In genomic region chr11:22859301-22859632, GRCm38 (mm10) we compare ENCODE assay signal across 8 mouse cellular contexts. TPM values are rescaled to one million over a fixed set of nuclear protein-coding genes. Genes with fewer than 3 reads are reported as not detected.
DNase-seq lines count a peak whose midpoint lies in the region; ATAC-seq and TF ChIP-seq lines count a peak whose summit lies in the region.

No protein-coding gene starts in this region.

- in situ Hi-C loops in Patski (cut with MboI; ENCODE audit: low pct_unique_long_range_greater_than_20kb): loop anchor here (10.0 kb wide), 1 partner anchor 164 kb away; no protein-coding TSS in a partner anchor

- peaks cover 42% of the 10 kb centered on the region for H3K27me3 ChIP-seq in kidney, embryonic 15.5 days
- H3K27me3 ChIP-seq in Patski: no peaks in the 10 kb centered on the region
- peaks cover 39% of the 10 kb centered on the region for H3K27me3 ChIP-seq in forebrain, embryonic 14.5 days (replicated peaks; ENCODE audit: control insufficient read depth, insufficient read depth, low read length)
- no peaks in the 10 kb centered on the region for H3K27me3 ChIP-seq in liver, embryonic 14.5 days (ENCODE audit: control insufficient read depth, insufficient read depth, low read length)

- peak overlapping the region; percentile 84 for H3K4me3 ChIP-seq in kidney, embryonic 15.5 days (replicated peaks)
- H3K4me3 ChIP-seq in forebrain, embryonic 14.5 days (ENCODE audit: low read depth, low read length): peak overlapping the region; percentile 68
- H3K4me3 ChIP-seq in liver, embryonic 14.5 days (ENCODE audit: insufficient read depth in 1 of 2, low read depth in 2 of 2, low read length in 2 of 2): peak overlapping the region; percentile 67 to 79

- no peaks in the 10 kb centered on the region for H3K36me3 ChIP-seq in kidney, embryonic 15.5 days
- no peaks in the 10 kb centered on the region for H3K36me3 ChIP-seq in forebrain, embryonic 14.5 days (ENCODE audit: control insufficient read depth, insufficient read depth, low read length)
- no peaks in the 10 kb centered on the region for H3K36me3 ChIP-seq in liver, embryonic 14.5 days (replicated peaks; ENCODE audit: control insufficient read depth, insufficient read depth, low read depth)

- no peaks in the 10 kb centered on the region for H3K9me3 ChIP-seq in kidney, embryonic 15.5 days (replicated peaks)
- no peaks in the 10 kb centered on the region for H3K9me3 ChIP-seq in forebrain, embryonic 14.5 days (replicated peaks; ENCODE audit: control insufficient read depth, low read length)
- H3K9me3 ChIP-seq in liver, embryonic 14.5 days (ENCODE audit: control insufficient read depth, low read length): no peaks in the 10 kb centered on the region

- no peak for TF ChIP-seq EP300 in liver, embryonic 14.5 days (IDR thresholded peaks at IDR 0.05; ENCODE audit: low read depth)

- POLR2A ChIA-PET in Patski (lab: Charles Lee): interaction anchor here (0.9 to 1.4 kb wide), 4 partner anchors 12 to 167 kb away, joined by 3 read pairs; no protein-coding TSS in a partner anchor

- CTCF ChIA-PET in Patski (lab: Charles Lee): interaction anchor here (1.1 to 1.3 kb wide), 3 partner anchors 9 to 97 kb away, joined by 3 to 6 read pairs (median 3); no protein-coding TSS in a partner anchor

- peak overlapping the region; percentile 76 for H3K9ac ChIP-seq in kidney, embryonic 15.5 days
- peak overlapping the region; percentile 64 for H3K9ac ChIP-seq in forebrain, embryonic 14.5 days (ENCODE audit: low read length)
- peak overlapping the region; percentile 67 for H3K9ac ChIP-seq in liver, embryonic 14.5 days (replicated peaks)

- H3K27ac ChIP-seq in kidney, embryonic 15.5 days: peak overlapping the region; percentile 90
- no peak overlapping the region for H3K27ac ChIP-seq in forebrain, embryonic 14.5 days (ENCODE audit: low read depth, low read length)
- peak overlapping the region; percentile 44 for H3K27ac ChIP-seq in liver, embryonic 14.5 days

- WGBS in kidney, embryonic 15.5 days: 0% methylated on average over 35 of the region's 41 CpGs
- whole genome bisulfite sequencing in forebrain, embryonic 14.5 days: under 1% methylated on average over 21 of the region's 41 CpGs
- under 1% methylated on average over 23 of the region's 41 CpGs for WGBS in liver, embryonic 14.5 days (ENCODE audit: insufficient replicate concordance)

- no peak for TF ChIP-seq CTCF in Patski (IDR thresholded peaks at IDR 0.05)
- no peak for TF ChIP-seq CTCF in liver, embryonic 14.5 days (IDR thresholded peaks at IDR 0.05; ENCODE audit: low read depth)

- peaks cover 27% of the 10 kb centered on the region for H3K4me1 ChIP-seq in kidney, embryonic 15.5 days
- H3K4me1 ChIP-seq in forebrain, embryonic 14.5 days (ENCODE audit: control insufficient read depth, insufficient read depth, low read length): peaks cover 18% of the 10 kb centered on the region
- peaks cover 11 to 19% of the 10 kb centered on the region in 2 experiments for H3K4me1 ChIP-seq in liver, embryonic 14.5 days (replicated peaks; ENCODE audit: control insufficient read depth in 2 of 2, insufficient read depth in 2 of 2, low read length in 1 of 2)

- H3K4me2 ChIP-seq in kidney, embryonic 15.5 days: peak overlapping the region; percentile 87
- H3K4me2 ChIP-seq in forebrain, embryonic 14.5 days (ENCODE audit: low read length): peak overlapping the region; percentile 77
- H3K4me2 ChIP-seq in liver, embryonic 14.5 days (ENCODE audit: low read depth): peak overlapping the region; percentile 93

- no peak for DNase-seq in kidney, postnatal 10 days
- DNase-seq in Patski (ENCODE audit: low read depth, low spot score): no peak
- DNase-seq in forebrain, embryonic 14.5 days (ENCODE audit: low spot score): no peak
- no peak for DNase-seq in liver, embryonic 14.5 days (ENCODE audit: low read depth in 3 of 3, low spot score in 3 of 3)
- DNase-seq in adrenal gland, adult (ENCODE audit: inconsistent age in 2 of 2, low spot score in 1 of 2): no peak
- DNase-seq in retina, embryonic 14.5 days (ENCODE audit: low spot score): no peak
- no peak for DNase-seq in c-Kit-positive CD71-positive TER-119-positive erythroid progenitor cells, embryonic 14.5 days (ENCODE audit: low spot score)

- ATAC-seq in kidney, embryonic 15.5 days (replicated peaks; ENCODE audit: low FRiP score): peak; percentile 82
- ATAC-seq in Patski: peak; percentile 27
- ATAC-seq in forebrain, embryonic 14.5 days: peak; percentile 70
- peak; percentile 77 for ATAC-seq in liver, embryonic 14.5 days (ENCODE audit: insufficient read depth)

RNA-seq across cellular contexts. Expression of gene B3gnt2, which starts 1.5 kb away (rescaled TPM):
- polyA plus RNA-seq in kidney, embryonic 15.5 days (2015; fragmentation: Nextera tagmentation; extraction: Ambion mirVana): 9.3 and 10.6 TPM in 2 replicates
- polyA plus RNA-seq in Patski (2021): 20.3 TPM
- 2.3 and 3.8 TPM in 2 replicates for polyA plus RNA-seq in forebrain, embryonic 14.5 days (2014; fragmentation: Nextera tagmentation; extraction: Ambion mirVana)
- polyA plus RNA-seq in liver, embryonic 14.5 days (2012; rRNA removed): 2.2 and 2.3 TPM in 2 replicates
- 3.6 and 4.1 TPM in 2 replicates for polyA plus RNA-seq in liver, embryonic 14.5 days (2014; fragmentation: Nextera tagmentation; extraction: Ambion mirVana)

Comparison
In these comparisons a context has a peak if more than half of its experiments do, and no peak if none do; other contexts are left out.
1. ATAC-seq: peak in every context shown above with its lines; median percentile 82 in kidney, embryonic 15.5 days; 77 in liver, embryonic 14.5 days; 70 in forebrain, embryonic 14.5 days; 27 in Patski.